In the genomic region with DNA sequence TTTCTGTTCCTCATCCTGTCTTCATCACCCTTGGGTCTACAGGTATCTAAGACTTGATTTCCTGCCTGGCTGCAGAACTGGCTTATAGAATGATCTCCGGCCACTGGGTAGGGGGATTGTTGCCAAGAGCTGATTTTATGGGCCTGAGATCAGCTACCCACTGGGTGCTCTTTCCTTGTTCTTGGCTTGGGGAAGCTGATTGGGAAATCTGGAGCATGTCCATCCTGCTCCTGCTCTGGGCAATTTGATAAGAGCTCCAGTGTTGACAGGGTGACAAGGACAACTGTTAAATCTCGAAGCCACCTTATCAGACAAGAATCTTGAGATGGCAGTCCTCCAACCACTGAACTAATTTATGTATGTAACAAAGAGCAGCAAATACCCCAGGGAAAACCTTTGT, we compare ENCODE assay signal across 12 mouse cellular contexts.
DNase-seq lines count a peak whose midpoint lies in the region; ATAC-seq lines count a peak whose summit lies in the region.
"Had no signal": no experiment of that assay in that cellular context is flagged by ENCODE, and none has a peak within 500 bp of the region (broad histone marks: within the 10 kb centered on the region; RNA-seq: fewer than 3 reads in every experiment).

No protein-coding gene starts in this region.

- no peak overlapping the region for H3K9ac ChIP-seq in hindbrain, embryonic 16.5 days (ENCODE audit: low read depth, low read length)
- H3K9ac ChIP-seq in hindbrain, embryonic 12.5 days: no peak overlapping the region
- H3K9ac ChIP-seq in midbrain, embryonic 16.5 days (ENCODE audit: low read depth, low read length): no peak overlapping the region
- no peak overlapping the region for H3K9ac ChIP-seq in midbrain, embryonic 13.5 days (replicated peaks)
- H3K9ac ChIP-seq: embryonic facial prominence, embryonic 13.5 days; forebrain, embryonic 12.5 days had no signal

- peak; percentile 28; the same call in 1 of the 2 replicates for ATAC-seq in hindbrain, embryonic 16.5 days
- ATAC-seq in hindbrain, embryonic 12.5 days (ENCODE audit: low FRiP score): no peak
- ATAC-seq in midbrain, embryonic 16.5 days: 0 out of 2 replicates have a peak, but pooled peaks have one; percentile 39
- no peak for ATAC-seq in midbrain, embryonic 13.5 days
- ATAC-seq: intestine, postnatal 0 days had no signal

- no peak overlapping the region for H3K4me3 ChIP-seq in hindbrain, embryonic 16.5 days (ENCODE audit: low read length)
- no peak overlapping the region for H3K4me3 ChIP-seq in hindbrain, embryonic 12.5 days
- no peak overlapping the region for H3K4me3 ChIP-seq in midbrain, embryonic 16.5 days (ENCODE audit: low read depth, low read length)
- no peak overlapping the region for H3K4me3 ChIP-seq in midbrain, embryonic 13.5 days (replicated peaks)
- H3K4me3 ChIP-seq: embryonic facial prominence, embryonic 13.5 days; forebrain, embryonic 12.5 days had no signal

- DNase-seq in cerebellum, adult 18-20 months: peak; percentile 81 to 85
- no peak for DNase-seq in ovary, adult 18-20 months (ENCODE audit: low spot score)
- no peak for DNase-seq in left cerebral cortex, postnatal 36 days (ENCODE audit: low spot score in 2 of 2)
- DNase-seq: lung, adult 18-20 months; thymus, postnatal 36 days had no signal

- intact Hi-C loops in left cerebral cortex, postnatal 36 days (cut with DNase I): no loop called here

- no peak overlapping the region for H3K27ac ChIP-seq in hindbrain, embryonic 16.5 days (ENCODE audit: low read depth, low read length)
- H3K27ac ChIP-seq in hindbrain, embryonic 12.5 days: no peak overlapping the region
- H3K27ac ChIP-seq in midbrain, embryonic 16.5 days (ENCODE audit: low read length): no peak overlapping the region
- no peak overlapping the region for H3K27ac ChIP-seq in midbrain, embryonic 13.5 days
- H3K27ac ChIP-seq: embryonic facial prominence, embryonic 13.5 days; forebrain, embryonic 12.5 days had no signal

- WGBS in hindbrain, embryonic 16.5 days: 54% methylated on average over 2 of the region's 2 CpGs
- WGBS in hindbrain, embryonic 12.5 days: 81% methylated on average over 2 of the region's 2 CpGs
- WGBS in midbrain, embryonic 16.5 days: 64% methylated on average over 2 of the region's 2 CpGs
- 65% methylated on average over 2 of the region's 2 CpGs for WGBS in midbrain, embryonic 13.5 days

- no peaks in the 10 kb centered on the region for H3K27me3 ChIP-seq in hindbrain, embryonic 16.5 days (replicated peaks; ENCODE audit: control insufficient read depth, insufficient read depth, low read length)
- no peaks in the 10 kb centered on the region for H3K27me3 ChIP-seq in hindbrain, embryonic 12.5 days
- H3K27me3 ChIP-seq in midbrain, embryonic 16.5 days (ENCODE audit: control insufficient read depth, insufficient read depth, low read depth, low read length): no peaks in the 10 kb centered on the region
- H3K27me3 ChIP-seq in midbrain, embryonic 13.5 days: no peaks in the 10 kb centered on the region
- H3K27me3 ChIP-seq: embryonic facial prominence, embryonic 13.5 days; forebrain, embryonic 12.5 days had no signal

- H3K36me3 ChIP-seq in hindbrain, embryonic 16.5 days (ENCODE audit: control insufficient read depth, insufficient read depth, low read length): no peaks in the 10 kb centered on the region
- H3K36me3 ChIP-seq in hindbrain, embryonic 12.5 days: no peaks in the 10 kb centered on the region
- H3K36me3 ChIP-seq in midbrain, embryonic 16.5 days (ENCODE audit: control insufficient read depth, insufficient read depth, low read length): no peaks in the 10 kb centered on the region
- H3K36me3 ChIP-seq in midbrain, embryonic 13.5 days: no peaks in the 10 kb centered on the region
- H3K36me3 ChIP-seq: embryonic facial prominence, embryonic 13.5 days; forebrain, embryonic 12.5 days had no signal

- no peak overlapping the region for H3K4me2 ChIP-seq in hindbrain, embryonic 16.5 days (ENCODE audit: low read length)
- H3K4me2 ChIP-seq in hindbrain, embryonic 12.5 days (replicated peaks): no peak overlapping the region
- H3K4me2 ChIP-seq in midbrain, embryonic 16.5 days (ENCODE audit: low read length): no peak overlapping the region
- no peak overlapping the region for H3K4me2 ChIP-seq in midbrain, embryonic 13.5 days (replicated peaks)
- H3K4me2 ChIP-seq: embryonic facial prominence, embryonic 13.5 days; forebrain, embryonic 12.5 days had no signal

- H3K9me3 ChIP-seq in hindbrain, embryonic 16.5 days (ENCODE audit: control insufficient read depth, low read length): no peaks in the 10 kb centered on the region
- no peaks in the 10 kb centered on the region for H3K9me3 ChIP-seq in hindbrain, embryonic 12.5 days (replicated peaks)
- H3K9me3 ChIP-seq in midbrain, embryonic 16.5 days (replicated peaks; ENCODE audit: control insufficient read depth, low read length, poor library complexity, severe bottlenecking): no peaks in the 10 kb centered on the region
- no peaks in the 10 kb centered on the region for H3K9me3 ChIP-seq in midbrain, embryonic 13.5 days
- H3K9me3 ChIP-seq: embryonic facial prominence, embryonic 13.5 days; forebrain, embryonic 12.5 days had no signal

- H3K4me1 ChIP-seq in hindbrain, embryonic 16.5 days (ENCODE audit: control insufficient read depth, insufficient read depth, low read depth, low read length): no peaks in the 10 kb centered on the region
- H3K4me1 ChIP-seq in hindbrain, embryonic 12.5 days: no peaks in the 10 kb centered on the region; the same call in 1 of the 2 replicates
- H3K4me1 ChIP-seq in midbrain, embryonic 16.5 days (ENCODE audit: control insufficient read depth, insufficient read depth, low read length): no peaks in the 10 kb centered on the region
- 0 out of 2 replicates have a peak, but pooled peaks cover 3% of the 10 kb centered on the region for H3K4me1 ChIP-seq in midbrain, embryonic 13.5 days (replicated peaks)
- H3K4me1 ChIP-seq: forebrain, embryonic 12.5 days had no signal

Comparison
In these comparisons a context has a peak if more than half of its experiments do, and no peak if none do; other contexts are left out.
1. ATAC-seq: peak in hindbrain, embryonic 16.5 days (single experiment) and midbrain, embryonic 16.5 days (single experiment); none in hindbrain, embryonic 12.5 days (single experiment) and midbrain, embryonic 13.5 days (single experiment).
2. DNase-seq: peak in cerebellum, adult 18-20 months (2 of 2); none in ovary, adult 18-20 months (single experiment) and left cerebral cortex, postnatal 36 days (0 of 2).